Mouse (Mus musculus): ENCODE measurements at regions not wholly inside any gene's neighbourhood (a gene's known extent, or its start where the extent isn't known, plus 50 kb on each side); places are given as distances from the start of the nearest gene placed in this dataset.

DNA sequence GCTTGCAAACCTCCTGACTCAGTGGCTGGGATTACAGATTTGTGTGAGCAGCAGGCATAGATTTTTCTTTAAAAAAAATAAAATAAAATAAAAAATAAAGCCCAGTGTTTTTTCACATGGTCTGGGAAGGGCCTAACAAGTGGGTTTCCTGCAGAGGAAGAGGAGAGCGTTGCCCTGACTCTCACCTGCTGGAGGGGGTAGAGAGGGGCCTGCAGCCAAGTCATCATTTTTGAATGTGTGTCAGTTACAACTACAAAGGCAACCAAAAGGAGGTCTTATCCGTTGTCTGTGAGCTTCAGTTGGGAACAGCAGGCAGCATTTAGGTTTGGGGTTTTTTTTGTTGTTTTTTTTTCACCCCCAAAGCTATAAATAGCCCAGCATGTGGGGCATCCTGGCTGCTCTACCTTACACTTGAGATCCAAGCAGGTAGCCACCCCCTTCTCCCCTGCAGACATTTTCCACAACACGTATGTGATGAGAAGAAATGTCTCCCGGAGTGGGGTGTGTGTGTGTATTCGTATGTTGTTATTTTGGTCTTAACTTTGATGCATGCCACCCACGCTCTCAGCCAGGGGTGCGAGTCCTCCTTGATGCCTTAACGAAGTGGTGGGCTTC is 285.7 kb upstream of the 4930412O13Rik start:
- DNase-seq = no peak

DNA sequence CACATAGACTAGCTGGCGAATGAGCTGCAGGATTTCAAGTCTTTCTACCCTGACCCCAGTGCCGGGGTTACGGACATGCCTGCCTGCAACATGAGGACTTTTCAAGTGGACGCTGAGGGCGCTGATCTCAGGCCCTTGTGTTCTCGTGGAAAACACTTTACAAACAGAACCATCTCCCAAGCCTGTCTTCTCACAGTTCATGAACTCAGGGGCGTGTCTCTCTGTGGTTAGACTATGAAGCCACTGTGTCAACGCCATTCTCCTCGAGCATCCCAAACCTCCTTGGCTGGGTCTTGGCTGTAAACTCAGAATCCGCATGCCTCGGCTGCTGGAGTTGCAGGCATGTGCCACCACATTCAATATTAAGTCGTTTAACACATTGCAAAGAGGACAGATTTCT is 284.9 kb upstream of the 4930412O13Rik start:
- DNase-seq = no peak

DNA sequence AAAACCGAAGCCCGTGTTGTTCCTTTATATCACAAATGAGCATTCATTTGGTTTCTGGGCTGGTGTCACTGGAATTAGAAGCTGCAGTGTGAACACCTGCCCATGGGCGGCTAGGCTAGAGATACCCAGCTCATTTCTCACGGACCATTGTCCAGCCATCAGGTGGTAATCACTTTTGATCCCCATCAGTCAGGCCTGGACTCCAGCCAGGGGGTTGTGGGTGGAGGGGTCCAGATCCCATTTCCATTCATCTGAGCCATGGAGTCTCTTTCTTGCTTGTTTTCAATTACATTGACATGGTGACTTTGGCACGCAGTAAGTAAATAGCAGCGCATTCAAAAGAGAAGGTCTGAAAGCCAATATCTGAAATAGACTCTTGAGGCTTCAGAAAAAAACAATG is 276.1 kb upstream of the 4930412O13Rik start:
- DNase-seq = no peak

GRCm38 (mm10) chr2:9607547-9607946 is 273.5 kb upstream of the 4930412O13Rik start:
- DNase-seq = peak; percentile 18

DNA sequence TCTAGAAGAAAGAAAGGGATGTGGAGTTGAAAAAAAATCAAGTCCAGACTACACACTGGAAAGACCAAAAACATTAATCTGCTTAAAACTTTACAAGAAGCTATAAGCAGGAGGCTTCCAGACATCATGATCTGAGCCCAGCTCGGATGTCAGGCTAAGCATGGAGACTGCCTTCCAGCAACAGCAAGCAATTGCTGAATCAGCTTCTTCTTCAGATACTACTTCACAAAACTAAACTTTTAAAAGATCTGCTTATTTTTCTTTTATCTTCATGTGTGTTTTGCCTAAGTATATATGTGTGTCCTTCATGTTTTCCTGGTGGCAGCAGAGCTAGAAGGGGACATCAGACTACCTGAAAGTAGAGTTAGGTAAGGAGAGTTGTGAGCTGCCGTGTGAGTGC is 266.6 kb upstream of the 4930412O13Rik start:
- no peak for DNase-seq

- DNase-seq = no peak
These were observed 264.8 kb upstream of the 4930412O13Rik start for GRCm38 (mm10) chr2:9616292-9616691.

GRCm38 (mm10) chr2:9620303-9621244 is 260.5 kb upstream of the 4930412O13Rik start:
- peak; percentile 85 for DNase-seq

DNA sequence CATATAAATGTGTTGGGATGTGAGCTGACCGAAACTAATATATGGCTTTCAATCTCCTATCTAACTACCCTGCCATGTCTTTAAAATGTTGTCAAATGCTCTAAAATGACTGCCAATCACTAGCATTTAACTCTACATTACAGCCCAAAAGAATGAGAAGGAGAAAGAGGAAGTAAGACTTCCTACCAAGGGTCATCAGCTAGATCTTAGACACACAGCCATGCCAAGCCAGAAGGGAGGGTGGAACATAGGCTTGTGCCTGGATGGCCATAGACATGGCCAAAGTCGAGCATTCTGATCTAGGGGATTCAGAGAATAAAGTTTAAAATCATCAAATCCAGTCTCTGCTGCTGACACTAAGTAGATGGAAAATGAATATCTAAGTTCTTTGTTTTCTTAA is 257.4 kb upstream of the 4930412O13Rik start:
- no peak for DNase-seq

DNA sequence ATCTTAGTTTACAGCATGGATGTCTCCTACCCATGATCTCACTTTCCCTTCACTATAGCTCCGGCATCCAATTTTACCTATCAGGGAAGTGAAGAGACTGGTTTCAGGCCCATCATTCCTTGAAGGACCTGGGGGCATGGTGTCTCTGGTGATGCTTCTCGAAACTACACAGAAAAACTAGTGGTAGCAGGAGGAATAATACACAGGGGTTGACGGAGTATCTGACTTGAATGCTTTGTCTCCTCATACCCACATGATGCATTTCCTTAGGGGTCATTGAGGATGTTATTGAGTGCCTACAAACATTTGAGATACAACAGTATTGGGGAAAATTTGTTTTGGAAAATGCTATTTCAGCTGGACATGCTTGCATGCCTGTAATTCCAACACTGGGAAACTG is 253.0 kb upstream of the 4930412O13Rik start:
- no peak for DNase-seq

DNA sequence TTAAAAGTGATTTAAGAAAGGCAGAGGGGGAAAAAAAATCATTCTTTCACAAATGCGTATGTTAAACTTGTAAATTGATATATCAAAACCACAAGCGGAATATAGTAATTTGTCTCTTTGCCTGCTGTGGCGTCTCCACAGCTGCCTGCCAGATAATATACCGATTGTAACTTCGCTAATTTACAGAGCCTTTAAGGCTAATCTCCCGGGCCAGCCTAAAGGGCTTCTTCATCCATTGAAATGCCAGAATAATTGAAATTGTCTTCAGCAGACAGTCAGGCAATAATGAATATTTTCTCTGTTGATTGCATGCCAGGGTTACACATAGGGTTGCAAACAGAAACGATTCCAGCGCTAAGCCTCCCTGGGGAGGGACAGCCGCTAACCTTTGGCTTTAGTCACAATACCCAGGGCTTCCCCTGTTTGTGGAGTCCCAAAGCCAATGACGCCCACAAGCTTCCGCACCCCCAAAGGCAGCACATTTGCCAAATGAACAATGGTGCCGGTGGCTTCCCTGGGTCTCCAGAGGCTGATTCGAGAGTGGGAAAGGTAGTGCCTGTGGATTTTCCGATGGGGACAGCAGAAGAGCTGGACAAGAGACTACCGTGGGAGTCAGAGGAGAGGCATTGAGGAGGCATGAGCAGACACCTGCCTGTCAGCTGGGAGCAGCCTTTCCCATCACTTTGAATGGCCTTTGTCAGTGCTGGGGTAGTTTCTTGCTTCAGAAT is 248.2 kb upstream of the 4930412O13Rik start:
- DNase-seq = no peak

DNA sequence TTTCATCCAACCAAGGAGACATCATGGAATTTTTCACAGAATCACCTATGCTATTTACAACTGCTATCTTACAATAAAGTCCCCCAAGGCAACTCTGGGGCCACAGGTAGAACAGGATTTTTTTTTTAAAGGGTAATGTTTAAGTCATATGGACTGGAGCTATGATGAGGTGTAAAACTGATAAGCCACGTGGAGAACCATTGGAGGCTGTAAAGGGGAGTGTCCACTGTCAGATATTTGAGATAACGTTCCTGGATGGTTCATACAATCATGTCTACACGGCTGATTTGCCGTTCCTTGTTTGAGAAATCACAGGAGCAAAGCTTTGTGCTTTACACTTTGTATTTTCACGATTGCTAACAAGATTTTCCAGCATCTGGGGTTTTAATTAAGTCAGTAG is 241.8 kb upstream of the 4930412O13Rik start:
- DNase-seq = no peak

DNA sequence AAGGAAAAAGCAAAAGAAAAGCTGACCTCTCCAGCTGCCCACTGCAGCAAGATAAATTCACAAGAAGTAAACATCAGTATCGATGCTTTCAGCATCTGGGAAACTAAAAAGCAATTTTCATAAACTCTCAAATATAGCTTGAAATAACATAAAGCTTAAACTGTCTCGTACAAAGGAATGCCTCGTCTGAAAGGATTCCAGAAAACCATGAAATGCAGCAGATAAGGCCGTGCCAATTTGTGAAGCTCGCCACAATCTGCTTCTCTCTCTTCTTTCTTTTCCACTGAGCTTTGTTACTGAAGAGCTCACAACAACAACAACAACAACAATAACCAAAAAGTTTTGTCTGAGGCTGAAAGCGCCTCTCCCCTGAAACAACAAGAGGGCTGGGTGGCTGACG is 239.4 kb upstream of the 4930412O13Rik start:
- no peak for DNase-seq

GRCm38 (mm10) chr2:9642411-9642810 is 238.6 kb upstream of the 4930412O13Rik start:
- DNase-seq = no peak

DNA sequence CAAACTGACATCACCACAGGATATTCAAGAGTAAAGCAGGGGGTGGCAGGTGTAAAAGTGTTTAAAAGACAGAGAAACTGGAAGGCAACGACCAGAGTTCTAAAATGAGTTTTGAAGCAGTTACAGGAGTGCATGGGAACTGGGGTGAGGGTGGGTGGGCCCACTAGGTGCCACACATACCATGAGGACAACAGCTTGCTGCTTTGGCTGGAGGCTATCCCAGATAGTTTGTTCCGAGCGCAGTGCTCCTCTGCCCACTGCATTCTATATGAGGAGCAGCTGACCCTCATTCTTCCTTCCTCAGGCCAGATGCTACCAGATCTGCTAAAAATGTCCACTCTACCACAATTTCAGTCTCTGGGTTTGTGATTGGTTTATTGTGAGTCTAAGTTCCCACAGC is 234.6 kb upstream of the 4930412O13Rik start:
- no peak for DNase-seq

GRCm38 (mm10) chr2:9646963-9647362 is 234.1 kb upstream of the 4930412O13Rik start:
- no peak for DNase-seq

- no peak for DNase-seq
These were observed 231.0 kb upstream of the 4930412O13Rik start for GRCm38 (mm10) chr2:9650082-9650481.

GRCm38 (mm10) chr2:9658880-9659279 is 222.2 kb upstream of the 4930412O13Rik start:
- no peak for DNase-seq

DNA sequence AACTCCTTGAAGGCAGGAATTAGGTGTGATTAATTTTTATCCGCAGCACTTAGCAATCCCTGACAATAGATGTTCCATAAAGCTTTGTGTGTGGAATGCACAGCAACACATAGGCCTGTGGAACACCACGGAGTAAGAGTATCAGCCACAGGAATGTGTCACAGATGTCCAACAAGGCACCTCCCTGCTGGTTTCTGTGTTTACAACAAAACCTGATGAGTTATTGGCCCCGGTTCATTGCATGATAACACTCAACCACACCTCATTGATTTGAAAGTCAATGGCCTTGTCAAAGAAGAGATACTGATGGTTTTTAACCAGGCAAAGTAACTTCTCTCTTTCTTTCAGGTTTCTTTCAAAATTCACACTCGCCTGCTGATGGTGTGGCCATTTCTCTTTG is 211.4 kb upstream of the 4930412O13Rik start:
- DNase-seq = no peak

DNA sequence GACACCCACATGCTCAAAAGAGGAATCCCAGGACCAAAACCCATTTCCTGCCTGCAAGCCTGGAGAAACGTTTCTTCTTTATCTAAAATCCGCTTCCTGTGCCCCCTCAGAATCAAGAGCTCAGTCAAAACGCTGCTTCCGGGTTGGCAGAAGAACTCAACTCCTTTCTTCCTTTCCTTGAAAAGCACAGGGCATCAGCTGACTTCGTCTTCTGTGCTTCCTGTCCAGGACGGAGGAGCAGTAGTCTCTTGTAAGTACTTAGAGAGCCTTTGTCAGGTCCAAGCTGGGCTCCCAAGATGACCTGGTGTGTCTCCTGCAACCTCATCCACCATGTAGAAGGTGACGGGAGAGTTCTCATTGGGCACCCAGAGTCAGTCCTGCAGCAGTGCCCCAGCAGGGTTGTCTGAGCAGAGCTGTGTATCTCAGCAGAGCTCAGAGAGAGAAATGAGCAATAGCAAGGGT is 199.3 kb upstream of the 4930412O13Rik start:
- no peak for DNase-seq

GRCm38 (mm10) chr2:9683673-9684210 is 197.3 kb upstream of the 4930412O13Rik start:
- DNase-seq = no peak

- no peak for DNase-seq
These were observed 192.9 kb upstream of the 4930412O13Rik start for GRCm38 (mm10) chr2:9688176-9688575.

- DNase-seq = no peak
These were observed 191.5 kb upstream of the 4930412O13Rik start for GRCm38 (mm10) chr2:9689518-9689917.

GRCm38 (mm10) chr2:9691506-9691905 is 189.5 kb upstream of the 4930412O13Rik start:
- no peak for DNase-seq
